Comparison of ENCODE assay signal across 1 mouse cellular context in genomic region chr15:99698533-99699085, GRCm38 (mm10).
TF ChIP-seq lines count a peak whose summit lies in the region.

No protein-coding gene starts in this region.

TF ChIP-seq in MEL, 35 proteins besides CTCF, POLR2A, EP300 and RAD21:
- TF ChIP-seq SMC3 (IDR thresholded peaks at IDR 0.05; ENCODE audit: low read depth, low read length), result no peak
- no peak for TF ChIP-seq MYC (IDR thresholded peaks at IDR 0.05; ENCODE audit: low read depth, low read length)
- TF ChIP-seq POLR2AphosphoS5 (IDR thresholded peaks at IDR 0.05; ENCODE audit: borderline replicate concordance, low read depth, low read length), result no peak
- TF ChIP-seq MYB (IDR thresholded peaks at IDR 0.05; ENCODE audit: low read depth, low read length), result no peak
- TF ChIP-seq NELFE (IDR thresholded peaks at IDR 0.05; ENCODE audit: low read depth, low read length), result no peak
- TF ChIP-seq GATA1 (IDR thresholded peaks at IDR 0.05; ENCODE audit: low read depth, low read length), result no peak
- no peak for TF ChIP-seq UBTF (IDR thresholded peaks at IDR 0.05; ENCODE audit: borderline replicate concordance, insufficient read depth, low read depth, low read length)
- TF ChIP-seq RCOR1 (IDR thresholded peaks at IDR 0.05; ENCODE audit: low read depth, low read length), result no peak
- no peak for TF ChIP-seq HCFC1 (IDR thresholded peaks at IDR 0.05; ENCODE audit: low read depth, low read length)
- TF ChIP-seq ZNF384 (IDR thresholded peaks at IDR 0.05; ENCODE audit: low read depth, low read length), result no peak
- TF ChIP-seq CHD2 (IDR thresholded peaks at IDR 0.05; ENCODE audit: low read length), result no peak
- TF ChIP-seq CHD1 (IDR thresholded peaks at IDR 0.05; ENCODE audit: low read depth, low read length), result no peak
- no peak for TF ChIP-seq ELF1 (IDR thresholded peaks at IDR 0.05; ENCODE audit: low read depth, low read length)
- peak; percentile 72 for TF ChIP-seq MAX (IDR thresholded peaks at IDR 0.05; ENCODE audit: low read length)
- TF ChIP-seq USF2 (IDR thresholded peaks at IDR 0.05; ENCODE audit: borderline replicate concordance in 1 of 2, insufficient read depth in 1 of 2, low read depth in 1 of 2, low read length in 2 of 2), result peak in 1 of 2 experiments; percentile 62; a peak in 1 of 4 replicates
- TF ChIP-seq TAL1 (IDR thresholded peaks at IDR 0.05; ENCODE audit: low read length), result no peak
- TF ChIP-seq MAFK (IDR thresholded peaks at IDR 0.05; ENCODE audit: borderline replicate concordance, low read depth, low read length), result no peak
- no peak for TF ChIP-seq E2F4 (IDR thresholded peaks at IDR 0.05; ENCODE audit: borderline replicate concordance, low read depth, low read length)
- TF ChIP-seq NRF1 (IDR thresholded peaks at IDR 0.05; ENCODE audit: insufficient read depth, low read depth, low read length, poor library complexity, severe bottlenecking), result no peak
- no peak for TF ChIP-seq GABPA (IDR thresholded peaks at IDR 0.05; ENCODE audit: low read depth, low read length)
- TF ChIP-seq BHLHE40 (IDR thresholded peaks at IDR 0.05; ENCODE audit: borderline replicate concordance, low read depth, low read length), result peak; percentile 96
- TF ChIP-seq ETS1 (IDR thresholded peaks at IDR 0.05; ENCODE audit: low read depth, low read length), result peak; percentile 29; the same call in 1 of the 2 replicates
- no peak for TF ChIP-seq ZC3H11A (IDR thresholded peaks at IDR 0.05; ENCODE audit: low read depth, low read length)
- TF ChIP-seq JUND (IDR thresholded peaks at IDR 0.05; ENCODE audit: low read depth, low read length), result no peak
- peak; percentile 91 for TF ChIP-seq USF1 (IDR thresholded peaks at IDR 0.05; ENCODE audit: low read depth, low read length)
- TF ChIP-seq KAT2A (conservative IDR thresholded peaks at IDR 0.05; ENCODE audit: low read depth, low read length), result no peak
- peak; percentile 36; the same call in 1 of the 2 replicates for TF ChIP-seq SIN3A (IDR thresholded peaks at IDR 0.05; ENCODE audit: low read length)
- 0 out of 2 replicates have a peak, but pooled peaks have one; percentile 40 for TF ChIP-seq MXI1 (IDR thresholded peaks at IDR 0.05; ENCODE audit: low read depth, low read length)
- no peak for TF ChIP-seq POLR2AphosphoS2 (IDR thresholded peaks at IDR 0.05; ENCODE audit: low read length)
- no peak for TF ChIP-seq ZKSCAN1 (IDR thresholded peaks at IDR 0.05; ENCODE audit: low read depth, low read length)
- TF ChIP-seq MEF2A (IDR thresholded peaks at IDR 0.05; ENCODE audit: extremely low read depth, insufficient replicate concordance, low read depth, low read length, poor library complexity, severe bottlenecking), result no peak
- TF ChIP-seq ZMIZ1 (IDR thresholded peaks at IDR 0.05; ENCODE audit: low read depth, low read length), result no peak
- TF ChIP-seq MAZ (IDR thresholded peaks at IDR 0.05; ENCODE audit: low read depth, low read length), result no peak
- TF ChIP-seq TCF12 (IDR thresholded peaks at IDR 0.05; ENCODE audit: low read depth, low read length), result no peak
- no peak for TF ChIP-seq TBP (IDR thresholded peaks at IDR 0.05; ENCODE audit: low read depth, low read length)
